Mouse (Mus musculus) fibroblast of lung, adult 2 months (primary cell): ENCODE results near the gene Gm5129.
"Not testable (repeated sequence)": the region's sequence is repeated elsewhere in the genome, so short reads cannot be mapped to it uniquely, and the experiment has no call there.

Experiments used
- DNase-seq: peaks from one replicate; pipeline ENCODE4 v3.0.0-alpha.2; 2011; ENCODE audit warnings: low read depth

Gm5129 gene

GRCm38 (mm10) chr5:29735557-29736061 lies at the start of gene Gm5129, which contains the start of gene Dnajb6:
Gm5129 (minus strand) TSS chr5:29735936.
Dnajb6 (plus strand) TSS chr5:29735688.
- DNase-seq, result peak; percentile 78

DNA sequence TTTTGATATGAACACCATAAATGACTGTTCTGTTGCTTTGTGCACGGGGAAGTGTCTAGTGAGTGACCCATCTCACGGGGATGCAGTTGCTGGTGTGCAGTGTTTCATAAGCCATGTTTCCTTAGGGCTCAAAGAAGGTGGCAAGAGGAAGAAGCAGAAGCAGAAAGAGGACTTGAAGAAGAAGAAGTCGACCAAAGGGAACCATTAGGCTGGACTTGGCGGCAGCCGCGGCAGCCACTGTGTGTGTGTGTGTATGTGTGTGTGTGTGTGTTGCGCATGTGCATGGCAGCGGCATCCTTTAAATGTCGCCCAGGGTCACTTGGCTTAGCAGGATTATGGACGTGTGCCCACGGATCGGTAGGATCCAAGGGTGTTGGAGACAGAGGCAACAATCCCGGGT lies 49.2 kb upstream of the Gm5129 start:
- not testable (repeated sequence) for DNase-seq

- no peak for DNase-seq
Observed at GRCm38 (mm10) chr5:29782261-29782660, 46.5 kb upstream of the Gm5129 start.

DNA sequence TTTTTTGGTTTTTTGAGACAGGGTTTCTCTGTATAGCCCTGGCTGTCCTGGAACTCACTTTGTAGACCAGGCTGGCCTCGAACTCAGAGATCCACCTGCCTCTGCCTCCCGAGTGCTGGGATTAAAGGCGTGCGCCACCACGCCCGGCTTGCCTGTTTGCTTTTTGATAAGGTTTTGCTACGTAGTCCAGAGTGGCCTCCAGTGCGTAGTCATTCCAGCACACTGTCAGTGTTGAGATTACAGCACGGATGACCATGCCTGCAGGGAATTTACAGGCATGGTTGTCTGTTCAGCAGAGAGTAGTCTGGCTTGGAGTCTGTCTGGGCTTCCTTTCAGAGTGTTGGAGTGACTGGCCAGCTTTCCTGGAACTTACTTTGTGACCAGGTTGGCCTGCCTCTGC lies 44.0 kb upstream of the Gm5129 start:
- DNase-seq, result not testable (repeated sequence)

- no peak for DNase-seq
Observed at GRCm38 (mm10) chr5:29778029-29778428, 42.3 kb upstream of the Gm5129 start.

GRCm38 (mm10) chr5:29775437-29775836 lies 39.7 kb upstream of the Gm5129 start:
- no peak for DNase-seq

DNA sequence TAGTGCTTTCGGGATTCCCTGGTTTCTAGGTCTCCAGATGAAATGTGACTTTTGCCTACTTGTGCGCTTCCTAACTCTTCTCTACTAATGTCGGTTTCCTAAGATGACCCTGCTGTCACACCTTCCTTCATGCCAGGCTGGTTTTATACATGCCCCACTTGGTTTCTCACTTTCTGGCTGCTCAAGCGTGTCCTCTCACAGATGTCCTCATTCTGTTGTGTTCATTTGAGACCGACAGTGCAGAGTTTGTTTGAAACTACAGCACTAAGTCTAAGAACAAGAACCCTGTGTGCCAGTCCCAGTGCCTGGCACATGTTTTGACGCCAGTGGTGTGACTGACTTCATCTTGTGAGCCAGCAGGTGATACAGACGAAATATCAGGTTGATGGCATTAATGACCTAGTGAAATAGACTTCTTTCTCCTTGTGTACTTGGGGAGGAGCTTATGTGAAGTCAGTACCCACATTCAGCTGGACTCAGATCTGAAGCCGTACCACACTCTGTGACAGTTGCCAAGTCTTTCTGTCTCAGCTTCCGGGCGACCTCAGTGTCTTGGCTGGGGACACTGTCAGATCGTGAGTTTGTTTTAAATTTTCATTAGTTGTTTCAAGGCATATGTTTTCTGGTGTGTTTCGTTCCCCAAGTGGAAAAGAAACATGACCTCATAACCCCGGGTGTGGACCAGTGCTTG lies 37.9 kb upstream of the Gm5129 start:
- no peak for DNase-seq

DNA sequence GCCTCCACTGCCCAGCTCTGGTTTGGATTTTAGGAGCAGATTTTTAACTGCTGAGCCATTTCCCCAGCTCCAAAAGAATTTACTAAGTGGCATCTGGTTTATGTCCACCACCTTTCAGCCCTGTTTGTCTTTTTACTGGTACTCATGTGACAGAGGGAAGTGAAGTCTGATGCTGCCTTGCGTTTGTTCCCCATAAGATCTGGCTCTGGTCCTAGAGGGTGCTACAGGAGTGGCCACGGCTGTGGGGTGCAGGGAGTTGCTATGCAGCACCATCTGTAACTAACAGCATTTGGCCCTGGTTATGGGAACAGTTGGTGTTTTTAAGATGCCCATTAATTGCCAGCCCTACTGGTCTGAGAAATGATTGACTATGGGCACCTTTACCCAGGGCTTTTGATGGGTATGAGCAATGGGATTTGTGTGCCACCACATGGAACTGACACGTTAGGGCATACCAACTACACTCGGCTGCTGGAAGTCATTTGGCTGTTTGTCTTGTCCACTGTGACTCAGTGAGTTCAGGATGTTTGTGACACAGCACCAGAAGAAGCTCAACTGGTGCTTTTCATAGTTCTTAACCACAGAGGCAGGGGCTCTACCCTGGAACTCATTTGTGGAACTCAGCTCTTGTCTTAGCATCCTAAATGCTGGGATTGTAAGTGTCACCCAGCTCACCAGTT lies 37.1 kb upstream of the Gm5129 start:
- no peak for DNase-seq

- DNase-seq, result no peak
Observed at GRCm38 (mm10) chr5:29772038-29772437, 36.3 kb upstream of the Gm5129 start.

GRCm38 (mm10) chr5:29770935-29771334 lies 35.2 kb upstream of the Gm5129 start:
- no peak for DNase-seq

- DNase-seq, result no peak
Observed at GRCm38 (mm10) chr5:29759318-29759717, 23.6 kb upstream of the Gm5129 start.

DNA sequence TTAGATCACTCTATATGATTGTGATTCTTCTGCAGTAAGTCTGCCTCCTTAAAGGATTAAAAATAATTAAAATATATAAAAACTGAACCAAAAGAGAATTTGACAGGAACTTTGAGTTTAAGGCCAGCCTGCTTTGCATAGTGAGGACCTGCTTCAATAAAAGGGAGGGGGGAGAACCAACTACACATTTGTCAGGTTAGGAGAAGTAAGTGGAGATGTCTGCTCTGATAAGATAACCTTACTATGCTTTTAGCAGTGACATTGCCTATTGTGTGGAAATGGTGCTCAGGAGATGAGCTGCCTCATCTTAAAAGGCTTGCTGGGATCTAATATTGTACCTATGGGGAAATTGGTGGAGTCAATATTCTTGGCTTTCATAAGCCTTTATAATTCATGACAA lies 17.2 kb upstream of the Gm5129 start:
- no peak for DNase-seq

DNA sequence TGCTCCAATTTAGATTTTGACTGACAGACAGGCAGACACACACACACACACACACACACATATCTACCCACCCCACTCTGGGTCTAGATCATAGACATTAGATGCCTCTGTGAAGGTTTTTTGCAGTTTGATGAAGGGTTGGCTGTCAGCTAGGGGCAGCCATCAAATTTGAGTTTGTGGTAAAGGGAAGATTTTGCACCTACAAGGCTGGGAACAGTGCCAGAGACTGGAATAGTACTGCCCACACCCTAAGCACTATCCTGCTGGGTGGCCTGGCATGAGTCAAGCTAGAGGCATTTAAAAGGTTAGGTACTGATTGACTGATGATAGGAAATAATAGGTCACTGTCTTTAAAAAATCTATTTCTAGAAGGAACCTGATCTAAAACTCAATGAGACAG lies 15.6 kb upstream of the Gm5129 start:
- no peak for DNase-seq

DNA sequence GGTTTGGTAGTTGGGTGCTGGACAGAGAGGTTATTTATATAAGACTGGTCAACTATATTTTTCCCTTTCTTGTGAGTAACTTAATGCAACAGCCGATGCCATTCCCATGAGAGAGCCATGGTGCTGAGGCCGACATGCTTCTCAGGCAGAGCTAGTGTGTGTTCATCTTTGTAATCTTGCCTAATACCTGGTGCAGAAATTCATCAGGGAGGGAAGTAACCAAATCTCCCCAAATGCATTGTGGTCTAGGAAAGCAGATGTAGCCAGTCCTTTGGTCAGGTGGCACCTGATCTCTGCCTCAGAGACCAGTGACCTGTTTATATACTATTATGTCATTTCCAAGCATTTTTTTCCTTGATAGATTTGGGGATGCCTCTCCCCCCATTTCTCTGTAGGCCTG lies 11.9 kb upstream of the Gm5129 start:
- no peak for DNase-seq

DNA sequence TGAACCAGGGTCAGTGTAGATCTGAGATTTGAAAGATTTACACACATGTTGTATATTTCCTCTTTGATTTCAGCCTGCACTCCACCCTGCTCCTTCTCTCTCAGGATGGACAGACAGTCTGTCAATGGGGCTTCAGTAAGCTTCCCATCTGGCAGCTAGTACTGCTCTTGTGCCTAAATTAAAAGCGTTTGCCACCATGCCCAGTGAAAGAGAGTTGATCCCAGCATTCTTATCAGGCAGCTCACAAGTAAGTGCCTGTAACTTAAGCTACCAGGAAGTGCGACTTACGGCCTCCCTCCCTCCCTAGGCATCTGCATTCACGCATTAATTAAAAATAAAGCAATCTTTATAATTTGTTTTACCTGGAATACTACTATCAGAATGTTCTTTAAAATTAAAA lies 5.4 kb upstream of the Gm5129 start:
- no peak for DNase-seq

GRCm38 (mm10) chr5:29740651-29741050 lies 4.9 kb upstream of the Gm5129 start:
- no peak for DNase-seq

DNA sequence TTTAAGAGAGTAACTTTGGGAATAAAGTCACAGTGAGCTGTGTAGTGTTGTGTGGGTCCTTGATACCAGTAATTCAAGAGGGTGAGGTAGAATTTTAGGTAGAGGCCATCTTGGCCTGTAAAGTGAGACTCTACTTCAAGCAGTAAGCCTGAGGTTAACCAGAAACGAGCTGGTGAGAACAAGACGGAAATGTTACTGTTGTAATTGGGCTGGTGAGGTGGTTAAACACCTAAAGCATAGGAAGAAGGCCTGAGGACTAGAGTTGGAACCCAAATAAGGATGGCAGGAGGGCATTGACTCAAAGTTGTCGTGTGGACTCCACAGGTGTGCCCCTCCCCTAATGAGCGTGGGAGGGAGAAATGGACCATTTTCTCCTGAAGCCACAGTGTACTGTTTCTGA lies 2.3 kb upstream of the Gm5129 start:
- DNase-seq, result no peak

- DNase-seq, result no peak
Observed at GRCm38 (mm10) chr5:29737471-29737870, 1.7 kb upstream of the Gm5129 start.

- no peak for DNase-seq
Observed at GRCm38 (mm10) chr5:29736942-29737341, 1.2 kb upstream of the Gm5129 start.

DNA sequence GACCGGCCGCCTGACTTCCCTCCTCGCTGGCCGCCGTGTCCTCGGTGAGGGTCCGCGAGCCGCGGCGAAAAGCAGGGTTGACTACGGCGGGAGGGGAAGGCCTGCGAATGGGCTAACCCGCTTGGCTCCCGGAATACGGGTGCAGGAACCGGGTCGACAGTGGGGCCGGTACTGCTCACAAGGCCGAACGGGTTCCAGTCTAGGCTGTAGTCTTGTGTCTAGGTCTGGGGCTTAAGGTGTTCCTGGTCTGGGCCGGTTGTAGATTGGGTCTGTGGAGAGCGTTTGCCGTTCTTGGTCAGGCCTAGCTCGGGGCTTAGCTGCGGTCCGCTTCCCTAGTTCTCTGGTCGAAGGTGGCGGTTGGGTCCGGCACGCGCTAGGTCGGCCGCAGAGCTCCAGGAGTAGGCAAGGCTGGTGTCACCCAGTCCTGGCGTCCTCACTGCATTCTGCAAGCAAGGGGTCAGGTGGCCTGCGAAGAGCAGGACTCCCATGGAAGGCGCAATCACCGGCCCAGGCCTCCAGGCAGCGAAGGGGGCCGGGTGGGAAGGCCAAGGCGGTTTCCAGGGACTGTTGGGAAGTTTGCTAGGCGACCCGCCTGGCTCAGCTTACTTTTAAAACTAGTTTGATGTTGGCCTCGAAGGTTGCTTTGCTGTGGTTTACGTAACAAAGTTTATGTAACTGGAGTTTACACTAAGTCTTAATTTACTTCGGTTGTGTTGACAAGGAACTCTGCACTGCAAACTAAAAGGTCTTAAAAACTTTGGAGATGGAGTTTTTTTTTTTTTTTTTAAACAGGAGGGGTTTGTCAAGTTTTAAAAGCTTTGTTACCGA lies 551 bp upstream of the Gm5129 start:
- no peak for DNase-seq

GRCm38 (mm10) chr5:29734831-29735510 lies 765 bp downstream of the Gm5129 start:
- no peak for DNase-seq

DNA sequence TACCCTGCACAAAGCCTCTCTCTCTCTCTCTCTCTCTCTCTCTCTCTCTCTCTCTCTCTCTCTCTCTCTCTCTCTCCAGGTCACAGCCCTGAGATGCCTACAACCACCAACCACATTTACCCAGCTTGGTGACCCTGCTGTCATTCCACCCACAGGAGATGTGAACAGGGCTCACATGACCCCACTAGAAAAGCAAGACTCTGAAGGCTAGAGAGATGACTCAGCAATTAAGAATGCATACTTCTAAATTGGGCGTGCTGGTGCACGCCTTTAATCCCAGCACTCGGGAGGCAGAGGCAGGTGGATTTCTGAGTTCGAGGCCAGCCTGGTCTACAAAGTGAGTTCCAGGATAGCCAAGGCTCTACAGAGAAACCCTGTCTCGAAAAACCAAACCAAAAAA lies 9.7 kb downstream of the Gm5129 start:
- DNase-seq, result not testable (repeated sequence)
